Mouse (Mus musculus) c-Kit-positive CD71-positive TER-119-negative erythroid progenitor cells, embryonic 14.5 days (primary cell): Measurements from ENCODE around the gene Dse.

ENCODE experiments used
- DNase-seq: peaks from one replicate; pipeline ENCODE4 v3.0.0-alpha.2; 2013; ENCODE audit warnings: low read depth

The Dse gene

DNA sequence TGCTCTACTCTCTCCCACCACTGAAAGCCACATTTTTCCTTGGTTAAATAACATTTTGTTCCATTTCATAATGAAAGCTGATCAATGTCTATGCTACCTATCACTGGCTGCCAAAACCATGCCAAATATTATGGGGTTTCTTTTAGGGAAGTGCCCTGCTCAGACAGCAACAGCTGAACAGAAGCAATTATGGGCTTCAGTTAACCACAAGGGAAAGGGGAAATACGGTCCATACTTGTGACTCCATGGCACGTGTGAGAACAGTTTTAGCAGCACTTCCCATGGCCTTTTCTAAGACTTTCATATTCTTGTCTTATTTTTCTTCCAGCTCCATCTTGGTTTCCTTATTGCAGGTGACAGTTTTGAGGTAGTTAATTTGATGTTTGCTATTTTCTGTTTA lies 76.2 kb downstream of the Dse start:
- DNase-seq, result no peak

DNA sequence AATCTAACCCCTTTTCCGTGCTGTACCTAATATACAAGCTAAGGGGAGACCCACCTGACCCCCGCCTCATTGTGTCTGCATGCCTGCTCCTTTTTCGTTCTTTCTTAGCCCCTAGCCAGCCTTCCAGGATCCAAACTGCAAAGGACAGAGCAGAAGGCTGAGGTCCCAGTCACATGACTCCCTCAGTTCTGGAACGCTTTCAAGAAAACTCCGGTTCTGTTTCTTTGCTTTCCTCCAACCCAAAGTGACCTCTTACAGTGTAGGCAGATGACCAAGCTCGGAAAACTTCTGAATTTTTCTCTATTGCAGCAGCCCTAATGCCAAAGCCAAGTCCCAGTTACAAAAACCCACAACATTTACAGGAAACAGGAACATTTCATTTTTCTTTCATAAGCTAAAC lies 79.1 kb downstream of the Dse start:
- no peak for DNase-seq

DNA sequence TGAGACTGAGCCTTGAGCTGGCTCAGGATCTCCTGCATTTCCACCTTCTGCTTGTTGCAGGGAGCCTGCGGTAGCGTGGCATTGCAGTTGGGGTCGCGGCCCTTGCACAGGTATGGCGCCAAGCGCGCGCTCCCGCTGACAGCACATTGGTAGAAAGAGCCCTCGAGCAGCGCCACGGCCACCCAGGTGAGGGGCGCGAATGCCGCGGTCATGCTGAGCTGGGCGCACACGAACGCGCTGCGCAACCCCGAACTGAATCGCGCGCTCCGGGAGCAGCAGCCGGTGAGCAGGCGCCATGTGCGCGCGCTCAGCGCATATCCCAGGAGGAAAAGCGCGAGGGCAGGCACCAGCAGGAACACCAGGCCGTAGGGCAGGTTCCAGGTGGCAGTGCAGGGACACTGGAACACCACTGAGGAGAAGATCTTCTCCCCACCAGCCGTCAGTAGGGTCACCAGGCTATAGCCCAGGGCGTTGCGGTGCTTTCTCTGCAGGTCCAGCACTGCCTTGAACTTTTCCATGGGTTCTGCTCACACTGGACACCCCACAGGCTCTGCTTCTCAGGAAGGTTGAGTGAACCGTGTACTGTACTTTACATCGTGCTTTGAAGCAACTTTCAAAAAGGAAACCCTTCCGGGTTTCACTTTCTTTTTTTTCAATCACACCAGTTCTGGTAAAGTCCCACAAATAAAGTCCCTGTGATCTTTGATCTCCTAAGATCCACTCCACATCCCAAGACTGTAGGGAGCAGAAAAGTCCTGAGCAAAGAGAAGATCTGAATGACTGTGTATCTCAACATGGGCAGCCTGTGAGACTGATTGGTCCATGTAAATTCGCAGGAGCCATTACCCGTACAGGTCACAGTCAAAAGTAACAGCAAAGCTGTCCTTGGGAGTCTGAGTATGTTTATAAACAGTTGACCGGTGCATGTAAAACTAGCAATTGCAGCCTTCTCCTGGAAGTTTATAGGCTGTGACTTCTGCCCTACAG lies 79.8 kb downstream of the Dse start, which contains the start of gene Calhm6:
Gene Calhm6 (minus strand): TSS at position 593 of the 987 bp plus-strand sequence.
- DNase-seq, result no peak

DNA sequence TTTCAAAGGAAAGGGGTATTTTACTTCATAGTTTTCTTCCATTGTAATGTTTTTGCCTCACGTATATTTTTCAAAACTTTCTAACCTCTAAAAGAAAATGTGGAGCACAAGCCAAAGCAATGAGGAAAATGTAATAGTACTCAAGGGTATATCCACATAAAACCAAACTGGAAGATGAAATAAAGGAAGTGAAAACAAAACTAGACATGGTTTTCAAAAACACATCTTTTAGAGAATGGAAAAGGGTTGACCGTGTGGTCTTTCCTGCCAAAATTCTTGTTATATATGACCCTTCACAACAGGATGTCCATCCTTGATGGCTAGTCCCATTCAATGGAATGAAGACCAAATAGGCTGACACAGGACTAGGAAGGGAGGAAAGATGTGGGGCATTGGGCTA lies 89.1 kb downstream of the Dse start:
- no peak for DNase-seq

DNA sequence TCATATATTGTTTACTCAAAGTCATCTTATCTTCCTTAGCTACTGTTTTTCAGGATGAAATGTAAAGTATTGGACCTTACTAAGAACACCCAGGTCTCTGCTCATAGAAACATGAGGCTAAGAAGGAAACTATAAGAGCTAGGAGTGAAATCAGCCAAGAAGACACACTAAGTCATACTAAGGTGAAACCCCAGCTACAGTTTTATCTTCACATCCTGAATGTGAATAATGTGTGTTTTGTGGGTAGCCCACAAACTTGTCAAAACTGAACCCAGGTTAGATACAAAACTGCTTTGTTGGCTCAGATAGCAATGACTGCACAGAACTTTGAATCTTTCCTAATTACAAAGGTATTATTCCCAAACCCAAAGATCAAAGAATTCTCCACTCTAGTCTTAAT lies 89.7 kb downstream of the Dse start:
- no peak for DNase-seq

DNA sequence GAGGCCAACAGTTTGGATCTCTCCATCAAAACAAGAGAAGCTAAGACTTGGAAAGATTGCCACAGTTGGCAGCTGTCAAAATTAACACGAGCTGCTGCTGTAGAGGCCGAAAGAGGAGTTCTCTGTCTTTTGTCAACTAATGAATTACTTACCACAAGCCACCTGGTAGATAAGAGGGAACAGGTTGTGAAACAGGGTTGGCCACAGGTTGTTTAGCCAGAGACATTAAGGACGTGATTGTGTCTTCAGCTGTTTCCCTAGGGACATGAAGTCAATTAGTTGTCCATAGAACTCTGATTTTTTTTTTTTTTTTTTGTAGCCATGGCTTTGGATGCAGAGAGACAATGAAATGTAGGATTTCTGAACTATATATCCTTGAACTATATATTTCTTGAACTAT lies 90.4 kb downstream of the Dse start:
- DNase-seq, result no peak

DNA sequence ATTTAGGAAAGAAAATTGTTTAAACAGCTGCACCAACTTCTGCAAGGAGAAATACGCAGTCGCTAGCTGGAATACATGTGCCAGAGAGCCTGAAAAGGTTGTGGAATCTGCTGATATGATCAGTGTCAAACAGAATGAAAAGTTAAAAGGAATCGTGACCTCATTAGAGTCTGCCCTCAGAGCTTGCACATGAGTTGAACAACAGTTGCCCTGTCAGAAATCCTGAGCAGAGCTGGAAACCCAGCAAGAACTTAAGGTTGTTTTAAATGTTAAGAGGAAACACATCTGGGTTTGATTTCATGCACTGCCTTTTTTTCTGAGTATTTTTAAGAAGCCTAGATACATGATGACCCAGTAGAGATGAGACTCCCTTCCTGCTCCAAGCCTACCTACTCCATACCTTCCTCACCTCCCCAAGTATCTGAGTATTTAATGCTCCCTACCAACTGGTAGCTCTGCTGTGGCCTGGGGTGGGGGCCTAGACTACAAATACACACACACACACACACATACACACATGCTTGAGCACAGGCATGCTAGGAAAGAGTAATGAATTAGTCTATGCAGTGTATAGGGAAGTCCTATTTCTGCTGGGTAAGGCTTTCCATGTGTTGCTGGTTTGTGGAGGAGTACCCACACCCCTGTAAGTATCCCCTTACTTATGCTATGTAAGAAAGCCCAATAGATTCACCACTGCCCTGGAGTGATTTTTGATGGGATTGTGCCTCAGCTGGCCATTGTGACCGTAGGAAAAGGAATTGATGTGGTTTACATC lies 95.4 kb downstream of the Dse start:
- DNase-seq, result no peak

DNA sequence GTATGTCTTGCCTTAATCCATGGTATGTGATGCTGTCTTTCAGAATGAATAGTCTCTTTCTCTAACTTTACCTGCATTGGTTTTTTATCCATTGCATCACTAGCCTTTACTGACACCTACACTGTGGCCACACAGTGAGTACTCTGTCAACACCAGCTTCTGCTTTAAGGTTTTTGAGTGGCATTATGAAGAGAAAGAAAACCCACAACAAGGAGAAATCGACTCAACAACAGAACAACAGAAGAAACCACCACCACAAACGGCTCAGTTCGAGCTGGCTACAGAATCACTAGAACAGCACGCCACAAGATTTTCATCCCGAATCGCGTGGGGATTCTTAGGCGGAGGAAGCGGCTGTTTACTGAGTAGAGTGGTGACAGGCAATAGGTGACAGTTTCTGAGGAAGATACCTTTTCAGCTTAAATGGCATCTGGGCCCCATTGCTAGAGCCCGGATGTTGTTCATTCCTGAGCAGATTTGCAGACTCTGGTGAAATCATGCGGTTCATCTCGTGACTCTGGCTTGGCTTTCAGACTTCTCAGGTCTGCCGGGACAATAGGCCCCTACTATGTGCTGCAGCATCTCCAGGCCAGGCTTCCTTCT lies 96.6 kb downstream of the Dse start:
- no peak for DNase-seq
